Mouse (Mus musculus) CH12.LX (cell line): ENCODE data around the gene Gm20388.

Experiments used
- CHD1 ChIP-seq: IDR thresholded peaks from 2 replicates; pipeline ENCODE4 v1.6.1; 2012; ENCODE audit warnings: low read depth, low read length, improper control_type of control experiment, inconsistent platforms
- CHD2 ChIP-seq: IDR thresholded peaks from 2 replicates; pipeline ENCODE4 v1.6.1; 2011; ENCODE audit warnings: low read length, improper control_type of control experiment
- CTCF ChIP-seq, 2 experiments: IDR thresholded peaks in 1 of 2; conservative IDR thresholded peaks in 1 of 2; 2 replicates each; pipeline ENCODE4 v1.5.1; 2011 to 2012; ENCODE audit warnings: low read depth in 2 of 2, low read length in 2 of 2, improper control_type of control experiment in 1 of 2, inconsistent platforms in 1 of 2, mild to moderate bottlenecking in 1 of 2, moderate library complexity in 1 of 2
- EP300 ChIP-seq: IDR thresholded peaks from 2 replicates; pipeline ENCODE4 v1.6.1; 2011; ENCODE audit warnings: low read length, improper control_type of control experiment
- KAT2A ChIP-seq: IDR thresholded peaks from 2 replicates; pipeline ENCODE4 v1.6.1; 2012; ENCODE audit warnings: low read length, improper control_type of control experiment, inconsistent platforms; ENCODE audit not compliant: insufficient replicate concordance
- MEF2A ChIP-seq: IDR thresholded peaks from 2 replicates; pipeline ENCODE4 v1.6.1; 2014; ENCODE audit warnings: low read depth, mild to moderate bottlenecking, inconsistent platforms, low read length, improper control_type of control experiment, borderline replicate concordance

- TF ChIP-seq KAT2A, result no peak
- TF ChIP-seq CTCF (conservative IDR thresholded peaks at IDR 0.05 in 1 of 2, IDR thresholded peaks at IDR 0.05 in 1 of 2; ENCODE audit: low read depth in 2 of 2, low read length in 2 of 2), result no peak
- TF ChIP-seq MEF2A, result no peak
- no peak for TF ChIP-seq EP300
- no peak for TF ChIP-seq CHD1
- TF ChIP-seq CHD2, result no peak
Observed at GRCm38 (mm10) chr8:120419675-120420074, 509.0 kb downstream of the Gm20388 start.
